Mouse (Mus musculus) embryonic facial prominence, embryonic 13.5 days (tissue): Measurements from ENCODE around the gene Sstr3. TPM values are rescaled to one million over a fixed set of nuclear protein-coding genes. Genes with fewer than 3 reads are reported as not detected.

Source experiments
- ATAC-seq: fragments of 200-750 bp; cut with Nextera tagmentation; 2 replicates; pipeline ENCODE4 v1.8.0; 2017; ENCODE audit warnings: low read depth; ENCODE audit not compliant: insufficient number of reproducible peaks, insufficient read depth, low FRiP score, low TSS enrichment
- H3K27ac ChIP-seq: fragments of 300-500 bp; sonication (generic); 2 replicates; pipeline ENCODE4 v1.5.1; 2015; ENCODE audit warnings: moderate library complexity, mild to moderate bottlenecking, inconsistent platforms
- H3K27me3 ChIP-seq: fragments of 300-500 bp; sonication (generic); 2 replicates; pipeline ENCODE4 v1.6.1; 2015; ENCODE audit warnings: mild to moderate bottlenecking, inconsistent platforms
- H3K36me3 ChIP-seq: fragments of 300-500 bp; sonication (generic); 2 replicates; pipeline ENCODE4 v1.6.1; 2015; ENCODE audit warnings: mild to moderate bottlenecking, inconsistent platforms
- H3K4me1 ChIP-seq: fragments of 300-500 bp; sonication (generic); 2 replicates; pipeline ENCODE4 v1.6.1; 2015; ENCODE audit warnings: inconsistent platforms
- H3K4me2 ChIP-seq: fragments of 300-500 bp; sonication (generic); 2 replicates; pipeline ENCODE4 v1.6.1; 2015; ENCODE audit warnings: moderate library complexity, mild to moderate bottlenecking, inconsistent platforms
- H3K4me3 ChIP-seq: fragments of 300-500 bp; sonication (generic); 2 replicates; pipeline ENCODE4 v1.5.1; 2015; ENCODE audit warnings: mild to moderate bottlenecking, inconsistent platforms
- H3K9ac ChIP-seq: fragments of 300-500 bp; sonication (generic); 2 replicates; pipeline ENCODE4 v1.6.1; 2015; ENCODE audit warnings: mild to moderate bottlenecking, inconsistent platforms
- H3K9me3 ChIP-seq: fragments of 300-500 bp; sonication (generic); 2 replicates; pipeline ENCODE4 v1.6.1; 2016; ENCODE audit warnings: inconsistent platforms
- WGBS: fragments of 180-500 bp; shearing (Covaris S2); methylation state at CpG from one replicate; pipeline ENCODE4 v1.1.7; 2015; ENCODE audit warnings: mixed read lengths; 5-methylcytosine and 5-hydroxymethylcytosine counted together
- polyA plus RNA-seq: library from polyadenylated mRNA; unstranded; fragments of >200 nt; fragmentation: Nextera tagmentation; extraction: Ambion mirVana; gene quantifications from 2 replicates; pipeline ENCODE4 v1.2.1, GENCODE M21; 2015

Sstr3 gene
- polyA plus RNA-seq, 1 experiment from 2014 or later = not detected

- peaks cover 24% of the 10 kb centered on the region for H3K4me1 ChIP-seq
- H3K4me2 ChIP-seq = no peak overlapping the region
- H3K27me3 ChIP-seq = no peaks in the 10 kb centered on the region
- H3K4me3 ChIP-seq = no peak overlapping the region
- peak overlapping the region; percentile 16; the same call in 1 of the 2 replicates for H3K27ac ChIP-seq
- 0 out of 2 replicates have a peak overlapping the region, but pooled peaks have one; percentile 27 for H3K9ac ChIP-seq
- H3K36me3 ChIP-seq = no peaks in the 10 kb centered on the region
- 90% methylated on average over 6 of the region's 6 CpGs for WGBS
- ATAC-seq = no peak
- H3K9me3 ChIP-seq = no peaks in the 10 kb centered on the region
Measured at GRCm38 (mm10) chr15:78510736-78511135, 33.7 kb downstream of the Sstr3 start.

GRCm38 (mm10) chr15:78510121-78510576 lies 34.3 kb downstream of the Sstr3 start:
- Histone ChIP-seq H3K4me3 (no peak overlapping the region), H3K9me3 (no peaks in the 10 kb centered on the region), H3K4me2 (no peak overlapping the region), H3K4me1 (peaks cover 18% of the 10 kb centered on the region), H3K36me3 (no peaks in the 10 kb centered on the region), H3K9ac (0 out of 2 replicates have a peak overlapping the region, but pooled peaks have one; percentile 46), H3K27ac (peak overlapping the region; percentile 16; the same call in 1 of the 2 replicates), H3K27me3 (no peaks in the 10 kb centered on the region)
- 72% methylated on average over 8 of the region's 8 CpGs for WGBS
- ATAC-seq = no peak

GRCm38 (mm10) chr15:78509297-78509899 lies 35.1 kb downstream of the Sstr3 start:
- Histone ChIP-seq H3K4me3 (no peak overlapping the region), H3K9me3 (peaks cover 3% of the 10 kb centered on the region; the same call in 1 of the 2 replicates), H3K4me2 (no peak overlapping the region), H3K27ac (0 out of 2 replicates have a peak overlapping the region, but pooled peaks have one; percentile 16), H3K27me3 (no peaks in the 10 kb centered on the region), H3K9ac (no peak overlapping the region), H3K36me3 (no peaks in the 10 kb centered on the region), H3K4me1 (peaks cover 11% of the 10 kb centered on the region)
- no peak for ATAC-seq
- WGBS = 49% methylated on average over 12 of the region's 12 CpGs

GRCm38 (mm10) chr15:78508443-78508842 lies 36.0 kb downstream of the Sstr3 start:
- no peak for ATAC-seq
- Histone ChIP-seq H3K4me1 (peaks cover 8% of the 10 kb centered on the region), H3K4me3 (no peak overlapping the region), H3K4me2 (no peak overlapping the region), H3K9ac (no peak overlapping the region), H3K36me3 (no peaks in the 10 kb centered on the region), H3K27me3 (no peaks in the 10 kb centered on the region; the same call in 1 of the 2 replicates), H3K27ac (no peak overlapping the region), H3K9me3 (peaks cover 3% of the 10 kb centered on the region; the same call in 1 of the 2 replicates)
- 54% methylated on average over 7 of the region's 7 CpGs for WGBS

GRCm38 (mm10) chr15:78505541-78505940 lies 38.9 kb downstream of the Sstr3 start:
- Histone ChIP-seq H3K36me3 (no peaks in the 10 kb centered on the region), H3K9me3 (peaks cover 3% of the 10 kb centered on the region; the same call in 1 of the 2 replicates), H3K4me1 (peaks cover 8% of the 10 kb centered on the region), H3K4me3 (no peak overlapping the region), H3K9ac (no peak overlapping the region), H3K27me3 (no peaks in the 10 kb centered on the region; the same call in 1 of the 2 replicates), H3K4me2 (no peak overlapping the region), H3K27ac (no peak overlapping the region)
- WGBS = 79% methylated on average over 3 of the region's 3 CpGs
- ATAC-seq = no peak

GRCm38 (mm10) chr15:78504816-78505215 lies 39.7 kb downstream of the Sstr3 start:
- 90% methylated on average over 5 of the region's 5 CpGs for WGBS
- ATAC-seq = no peak

GRCm38 (mm10) chr15:78504013-78504412 lies 40.5 kb downstream of the Sstr3 start:
- Histone ChIP-seq H3K27me3 (no peaks in the 10 kb centered on the region; the same call in 1 of the 2 replicates), H3K4me2 (no peak overlapping the region), H3K4me1 (no peaks in the 10 kb centered on the region), H3K27ac (no peak overlapping the region), H3K36me3 (no peaks in the 10 kb centered on the region), H3K4me3 (no peak overlapping the region), H3K9me3 (peaks cover 3% of the 10 kb centered on the region; the same call in 1 of the 2 replicates), H3K9ac (no peak overlapping the region)
- ATAC-seq = no peak
- WGBS = 94% methylated on average over 1 of the region's 1 CpGs

More at GRCm38 (mm10) chr15:78504816-78505215, 39.7 kb downstream of the Sstr3 start:
- H3K4me2 ChIP-seq = no peak overlapping the region
- H3K4me1 ChIP-seq = peaks cover 2% of the 10 kb centered on the region
- H3K9ac ChIP-seq = no peak overlapping the region
- H3K27ac ChIP-seq = no peak overlapping the region
- H3K9me3 ChIP-seq = peaks cover 3% of the 10 kb centered on the region; the same call in 1 of the 2 replicates
- H3K36me3 ChIP-seq = no peaks in the 10 kb centered on the region
- no peak overlapping the region for H3K4me3 ChIP-seq
- H3K27me3 ChIP-seq = no peaks in the 10 kb centered on the region; the same call in 1 of the 2 replicates

GRCm38 (mm10) chr15:78502437-78503132 lies 41.9 kb downstream of the Sstr3 start:
- no peak overlapping the region for H3K4me3 ChIP-seq
- H3K36me3 ChIP-seq = no peaks in the 10 kb centered on the region
- H3K4me2 ChIP-seq = no peak overlapping the region
- no peak for ATAC-seq
- H3K4me1 ChIP-seq = no peaks in the 10 kb centered on the region
- 73% methylated on average over 18 of the region's 18 CpGs for WGBS
- no peak overlapping the region for H3K9ac ChIP-seq
- peaks cover 3% of the 10 kb centered on the region; the same call in 1 of the 2 replicates for H3K9me3 ChIP-seq
- H3K27ac ChIP-seq = no peak overlapping the region
- no peaks in the 10 kb centered on the region; the same call in 1 of the 2 replicates for H3K27me3 ChIP-seq

- H3K27me3 ChIP-seq = no peaks in the 10 kb centered on the region
- no peak within 1 kb of the TSS for H3K9ac ChIP-seq
- no peak for ATAC-seq
- no peak within 1 kb of the TSS for H3K27ac ChIP-seq
- WGBS = 89% methylated on average over 11 of the region's 11 CpGs
- H3K4me2 ChIP-seq = no peak within 1 kb of the TSS
- no peaks in the 10 kb centered on the region for H3K9me3 ChIP-seq
- H3K4me1 ChIP-seq = peaks cover 3% of the 10 kb centered on the region
- no peak within 1 kb of the TSS for H3K4me3 ChIP-seq
- H3K36me3 ChIP-seq = no peaks in the 10 kb centered on the region
Measured at GRCm38 (mm10) chr15:78494968-78495406, 49.5 kb downstream of the Sstr3 start, which contains the start of gene Il2rb. TSS of gene Il2rb (minus strand) at chr15:78495271.

GRCm38 (mm10) chr15:78493401-78494010 lies 51.0 kb downstream of the Sstr3 start:
- H3K9me3 ChIP-seq = no peaks in the 10 kb centered on the region
- peaks cover 7% of the 10 kb centered on the region for H3K4me1 ChIP-seq
- 69% methylated on average over 10 of the region's 10 CpGs for WGBS
- no peak overlapping the region for H3K27ac ChIP-seq
- ATAC-seq = no peak
- H3K9ac ChIP-seq = no peak overlapping the region
- no peaks in the 10 kb centered on the region; the same call in 1 of the 2 replicates for H3K27me3 ChIP-seq
- no peaks in the 10 kb centered on the region for H3K36me3 ChIP-seq
- no peak overlapping the region for H3K4me3 ChIP-seq
- H3K4me2 ChIP-seq = no peak overlapping the region

- Histone ChIP-seq H3K36me3 (no peaks in the 10 kb centered on the region), H3K4me1 (peaks cover 7% of the 10 kb centered on the region), H3K4me3 (no peak overlapping the region), H3K27me3 (peaks cover 4% of the 10 kb centered on the region), H3K27ac (no peak overlapping the region), H3K9me3 (no peaks in the 10 kb centered on the region), H3K4me2 (no peak overlapping the region), H3K9ac (no peak overlapping the region)
- no peak for ATAC-seq
- 67% methylated on average over 3 of the region's 3 CpGs for WGBS
Measured at GRCm38 (mm10) chr15:78491301-78491700, 53.2 kb downstream of the Sstr3 start.
